Mouse (Mus musculus): ENCODE results near the gene Sin3a. TPM values are rescaled to one million over a fixed set of nuclear protein-coding genes. Genes with fewer than 3 reads are reported as not detected.

Gene Sin3a
- polyA plus RNA-seq (2017; shearing (Covaris generic)) = 55.3 TPM

GRCm38 (mm10) chr9:57071801-57072351, at the start of gene Sin3a:
TSS of gene Sin3a (plus strand) at chr9:57072040.

GRCm38 (mm10) chr9:57130577-57131433, 59.0 kb downstream of the Sin3a start, which contains the start of gene Man2c1:
TSS of gene Man2c1 (plus strand) at chr9:57130690.

GRCm38 (mm10) chr9:57148144-57148878, 76.5 kb downstream of the Sin3a start, which contains the start of gene Neil1:
TSS of gene Neil1 (minus strand) at chr9:57148305.

GRCm38 (mm10) chr9:57158013-57158470, 86.2 kb downstream of the Sin3a start, which contains the start of gene Commd4:
TSS of gene Commd4 (minus strand) at chr9:57158331.

Other genes with a start within 250 kb of the Sin3a start
- gene Odf3l1, start 207.4 kb upstream of the Sin3a start, polyA plus RNA-seq (2017; shearing (Covaris generic)) = not detected
- gene Cspg4, start 207.0 kb upstream of the Sin3a start, polyA plus RNA-seq (2017; shearing (Covaris generic)) = not detected
- gene Snx33, start 143.7 kb upstream of the Sin3a start, polyA plus RNA-seq (2017; shearing (Covaris generic)) = 15.8 TPM
- 22.8 TPM for gene Imp3, start 134.6 kb upstream of the Sin3a start, polyA plus RNA-seq (2017; shearing (Covaris generic))
- 22.7 TPM for gene Snupn, start 121.2 kb upstream of the Sin3a start, polyA plus RNA-seq (2017; shearing (Covaris generic))
- gene Ptpn9, start 77.1 kb upstream of the Sin3a start, polyA plus RNA-seq (2017; shearing (Covaris generic)) = 3.1 TPM
- 96.5 TPM for gene Man2c1, start 58.6 kb downstream of the Sin3a start, polyA plus RNA-seq (2017; shearing (Covaris generic))
- gene Neil1, start 76.3 kb downstream of the Sin3a start, polyA plus RNA-seq (2017; shearing (Covaris generic)) = 37.3 TPM
- gene Commd4, start 86.3 kb downstream of the Sin3a start, polyA plus RNA-seq (2017; shearing (Covaris generic)) = 351 TPM
- not detected for gene Trcg1, start 164.5 kb downstream of the Sin3a start, polyA plus RNA-seq (2017; shearing (Covaris generic))
- 30.1 TPM for gene 1700017B05Rik, start 190.6 kb downstream of the Sin3a start, polyA plus RNA-seq (2017; shearing (Covaris generic))